Mouse (Mus musculus): Measurements from ENCODE around the gene Cachd1. TPM values are rescaled to one million over a fixed set of nuclear protein-coding genes. Genes with fewer than 3 reads are reported as not detected.

Gene Cachd1
- polyA plus RNA-seq, 1 experiment from 2014 or later: 6.6 TPM

- Histone ChIP-seq H3K27me3 (no peaks in the 10 kb centered on the region), H3K27ac (replicated peaks) (no peak overlapping the region), H3K9ac (no peak overlapping the region), H3K36me3 (replicated peaks) (no peaks in the 10 kb centered on the region), H3K4me3 (replicated peaks) (no peak overlapping the region), H3K4me2 (no peak overlapping the region), H3K4me1 (replicated peaks) (no peaks in the 10 kb centered on the region), H3K9me3 (replicated peaks) (no peaks in the 10 kb centered on the region)
- no peak for ATAC-seq (ENCODE audit: insufficient read depth)
- 26% methylated on average over 3 of the region's 3 CpGs for WGBS (ENCODE audit: insufficient replicate concordance)
These were observed 7.9 kb upstream of the Cachd1 start for GRCm38 (mm10) chr4:100768606-100769005.

GRCm38 (mm10) chr4:100776871-100777375 is 448 bp downstream of the Cachd1 start:
- H3K36me3 ChIP-seq (replicated peaks): no peaks in the 10 kb centered on the region
- peak overlapping the region; percentile 65 for H3K4me2 ChIP-seq
- peak overlapping the region; percentile 52 for H3K4me3 ChIP-seq (replicated peaks)
- peaks cover 5% of the 10 kb centered on the region; the same call in 1 of the 2 replicates for H3K4me1 ChIP-seq (replicated peaks)
- whole genome bisulfite sequencing (ENCODE audit: insufficient replicate concordance): under 1% methylated on average over 66 of the region's 68 CpGs
- no peak overlapping the region for H3K9ac ChIP-seq
- peaks cover 74% of the 10 kb centered on the region for H3K27me3 ChIP-seq
- ATAC-seq (ENCODE audit: insufficient read depth): no peak
- H3K27ac ChIP-seq (replicated peaks): no peak overlapping the region
- H3K9me3 ChIP-seq (replicated peaks): no peaks in the 10 kb centered on the region

- peaks cover 5% of the 10 kb centered on the region; the same call in 1 of the 2 replicates for H3K4me1 ChIP-seq (replicated peaks)
- peak overlapping the region; percentile 52 for H3K4me3 ChIP-seq (replicated peaks)
- WGBS (ENCODE audit: insufficient replicate concordance): 1% methylated on average over 42 of the region's 42 CpGs
- no peak overlapping the region for H3K9ac ChIP-seq
- no peak for ATAC-seq (ENCODE audit: insufficient read depth)
- H3K27me3 ChIP-seq: peaks cover 74% of the 10 kb centered on the region
- no peaks in the 10 kb centered on the region for H3K9me3 ChIP-seq (replicated peaks)
- no peak overlapping the region for H3K27ac ChIP-seq (replicated peaks)
- peak overlapping the region; percentile 65 for H3K4me2 ChIP-seq
- no peaks in the 10 kb centered on the region for H3K36me3 ChIP-seq (replicated peaks)
These were observed 1.0 kb downstream of the Cachd1 start for GRCm38 (mm10) chr4:100777376-100778041.

GRCm38 (mm10) chr4:100778082-100778481 is 1.6 kb downstream of the Cachd1 start:
- WGBS (ENCODE audit: insufficient replicate concordance): 5% methylated on average over 16 of the region's 16 CpGs

GRCm38 (mm10) chr4:100779023-100779422 is 2.5 kb downstream of the Cachd1 start:
- 25% methylated on average over 4 of the region's 4 CpGs for WGBS (ENCODE audit: insufficient replicate concordance)
- peaks cover 70% of the 10 kb centered on the region for H3K27me3 ChIP-seq
- no peak overlapping the region for H3K4me3 ChIP-seq (replicated peaks)

More at GRCm38 (mm10) chr4:100778082-100778481, 1.6 kb downstream of the Cachd1 start:
- Histone ChIP-seq H3K9me3 (replicated peaks) (no peaks in the 10 kb centered on the region), H3K4me3 (replicated peaks) (peak overlapping the region; percentile 52; the same call in 1 of the 2 replicates), H3K27me3 (peaks cover 74% of the 10 kb centered on the region), H3K27ac (replicated peaks) (no peak overlapping the region), H3K9ac (no peak overlapping the region), H3K36me3 (replicated peaks) (no peaks in the 10 kb centered on the region), H3K4me1 (replicated peaks) (peaks cover 5% of the 10 kb centered on the region; the same call in 1 of the 2 replicates), H3K4me2 (peak overlapping the region; percentile 65; the same call in 1 of the 2 replicates)
- no peak for ATAC-seq (ENCODE audit: insufficient read depth)

GRCm38 (mm10) chr4:100779695-100780094 is 3.2 kb downstream of the Cachd1 start:
- Histone ChIP-seq H3K4me3 (replicated peaks) (no peak overlapping the region), H3K9ac (no peak overlapping the region), H3K36me3 (replicated peaks) (no peaks in the 10 kb centered on the region), H3K9me3 (replicated peaks) (no peaks in the 10 kb centered on the region), H3K4me1 (replicated peaks) (peaks cover 5% of the 10 kb centered on the region; the same call in 1 of the 2 replicates), H3K27ac (replicated peaks) (no peak overlapping the region), H3K4me2 (no peak overlapping the region), H3K27me3 (peaks cover 64% of the 10 kb centered on the region)
- WGBS (ENCODE audit: insufficient replicate concordance): 39% methylated on average over 5 of the region's 5 CpGs
- ATAC-seq (ENCODE audit: insufficient read depth): no peak

More at GRCm38 (mm10) chr4:100779023-100779422, 2.5 kb downstream of the Cachd1 start:
- H3K4me2 ChIP-seq: no peak overlapping the region
- H3K9ac ChIP-seq: no peak overlapping the region
- H3K36me3 ChIP-seq (replicated peaks): no peaks in the 10 kb centered on the region
- H3K27ac ChIP-seq (replicated peaks): no peak overlapping the region
- no peak for ATAC-seq (ENCODE audit: insufficient read depth)
- peaks cover 5% of the 10 kb centered on the region; the same call in 1 of the 2 replicates for H3K4me1 ChIP-seq (replicated peaks)
- no peaks in the 10 kb centered on the region for H3K9me3 ChIP-seq (replicated peaks)

GRCm38 (mm10) chr4:100780911-100781310 is 4.4 kb downstream of the Cachd1 start:
- ATAC-seq (ENCODE audit: insufficient read depth): no peak
- no peaks in the 10 kb centered on the region for H3K36me3 ChIP-seq (replicated peaks)
- H3K4me2 ChIP-seq: no peak overlapping the region
- no peak overlapping the region for H3K9ac ChIP-seq
- no peaks in the 10 kb centered on the region for H3K9me3 ChIP-seq (replicated peaks)
- peaks cover 51% of the 10 kb centered on the region for H3K27me3 ChIP-seq
- WGBS (ENCODE audit: insufficient replicate concordance): 52% methylated on average over 6 of the region's 6 CpGs
- H3K4me3 ChIP-seq (replicated peaks): no peak overlapping the region
- no peak overlapping the region for H3K27ac ChIP-seq (replicated peaks)
- peaks cover 5% of the 10 kb centered on the region; the same call in 1 of the 2 replicates for H3K4me1 ChIP-seq (replicated peaks)

GRCm38 (mm10) chr4:100782348-100782747 is 5.9 kb downstream of the Cachd1 start:
- Histone ChIP-seq H3K9ac (no peak overlapping the region), H3K9me3 (replicated peaks) (no peaks in the 10 kb centered on the region), H3K4me2 (no peak overlapping the region), H3K4me1 (replicated peaks) (peaks cover 5% of the 10 kb centered on the region; the same call in 1 of the 2 replicates), H3K27ac (replicated peaks) (no peak overlapping the region), H3K27me3 (peaks cover 37% of the 10 kb centered on the region), H3K4me3 (replicated peaks) (no peak overlapping the region), H3K36me3 (replicated peaks) (no peaks in the 10 kb centered on the region)
- no peak for ATAC-seq (ENCODE audit: insufficient read depth)
- 35% methylated on average over 8 of the region's 8 CpGs for WGBS (ENCODE audit: insufficient replicate concordance)

- H3K4me2 ChIP-seq: no peak overlapping the region
- WGBS (ENCODE audit: insufficient replicate concordance): 45% methylated on average over 3 of the region's 3 CpGs
- H3K36me3 ChIP-seq (replicated peaks): no peaks in the 10 kb centered on the region
- ATAC-seq (ENCODE audit: insufficient read depth): no peak
- no peaks in the 10 kb centered on the region for H3K4me1 ChIP-seq (replicated peaks)
- H3K9me3 ChIP-seq (replicated peaks): no peaks in the 10 kb centered on the region
- H3K4me3 ChIP-seq (replicated peaks): no peak overlapping the region
- peaks cover 32% of the 10 kb centered on the region for H3K27me3 ChIP-seq
- no peak overlapping the region for H3K9ac ChIP-seq
- no peak overlapping the region for H3K27ac ChIP-seq (replicated peaks)
These were observed 6.4 kb downstream of the Cachd1 start for GRCm38 (mm10) chr4:100782891-100783290.

GRCm38 (mm10) chr4:100787201-100787600 is 10.7 kb downstream of the Cachd1 start:
- H3K27me3 ChIP-seq: no peaks in the 10 kb centered on the region
- no peaks in the 10 kb centered on the region for H3K36me3 ChIP-seq (replicated peaks)
- no peak overlapping the region for H3K4me3 ChIP-seq (replicated peaks)
- H3K4me2 ChIP-seq: no peak overlapping the region
- ATAC-seq (ENCODE audit: insufficient read depth): no peak
- H3K4me1 ChIP-seq (replicated peaks): no peaks in the 10 kb centered on the region
- H3K9me3 ChIP-seq (replicated peaks): no peaks in the 10 kb centered on the region
- no peak overlapping the region for H3K27ac ChIP-seq (replicated peaks)
- H3K9ac ChIP-seq: no peak overlapping the region
- 49% methylated on average over 3 of the region's 3 CpGs for WGBS (ENCODE audit: insufficient replicate concordance)

GRCm38 (mm10) chr4:100790176-100790575 is 13.7 kb downstream of the Cachd1 start:
- Histone ChIP-seq H3K4me2 (no peak overlapping the region), H3K9me3 (replicated peaks) (no peaks in the 10 kb centered on the region), H3K4me1 (replicated peaks) (no peaks in the 10 kb centered on the region), H3K27me3 (no peaks in the 10 kb centered on the region), H3K36me3 (replicated peaks) (no peaks in the 10 kb centered on the region), H3K4me3 (replicated peaks) (no peak overlapping the region), H3K9ac (no peak overlapping the region), H3K27ac (replicated peaks) (no peak overlapping the region)
- no peak for ATAC-seq (ENCODE audit: insufficient read depth)
- WGBS (ENCODE audit: insufficient replicate concordance): 62% methylated on average over 5 of the region's 5 CpGs
